Mouse (Mus musculus): ENCODE results near the gene Setd1b. TPM values are rescaled to one million over a fixed set of nuclear protein-coding genes. Genes with fewer than 3 reads are reported as not detected.
A peak's percentile ranks its signal among the peaks of the same experiment; 100 is the strongest.

Gene Setd1b
- total and polyA plus RNA-seq, 2 experiments from 2014 or later: 5.9 to 8.8 TPM

DNA sequence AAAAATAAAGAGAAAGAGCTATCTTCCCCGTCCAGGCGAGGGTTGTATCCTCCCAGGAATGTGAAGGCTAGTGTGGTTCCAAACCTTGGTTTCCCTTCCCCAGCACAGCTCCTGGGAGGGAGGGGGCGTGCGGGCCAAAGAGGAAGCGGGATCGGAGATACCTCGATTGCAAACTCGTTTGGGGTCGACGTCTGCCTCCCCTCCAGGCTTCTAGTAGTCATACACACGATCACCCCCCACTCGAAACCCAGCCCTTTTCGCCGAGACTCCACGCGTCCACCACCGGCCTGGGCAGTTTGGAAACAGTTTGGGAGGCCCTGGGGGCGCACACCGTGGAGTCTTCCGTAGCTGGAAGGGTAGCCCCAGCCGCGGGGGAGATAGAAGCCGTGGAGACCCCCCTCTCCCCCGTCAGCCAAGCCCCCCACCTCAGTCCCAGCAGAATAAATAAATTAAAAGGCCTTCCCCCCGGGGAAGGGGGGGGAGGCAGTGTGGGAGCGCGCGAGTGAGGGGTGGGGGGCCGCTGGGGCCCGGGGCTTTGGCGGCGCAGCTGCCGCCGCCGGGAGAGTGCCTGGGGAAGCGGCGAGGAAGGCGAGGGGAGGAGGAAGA lies 335 bp upstream of the Setd1b start:
- Histone ChIP-seq H3K4me2 (ENCODE audit: low read depth, low read length, poor library complexity, severe bottlenecking) (peak overlapping the region; percentile 99), H3K36me3 (ENCODE audit: insufficient read depth, low read length) (peaks cover 10% of the 10 kb centered on the region), H3K9ac (replicated peaks; ENCODE audit: low read length, poor library complexity, severe bottlenecking) (peak overlapping the region; percentile 97), H3K27ac (ENCODE audit: low read depth, low read length) (peak overlapping the region; percentile 99), H3K4me3 (ENCODE audit: low read depth, low read length) (peak overlapping the region; percentile 91), H3K4me1 (ENCODE audit: insufficient read depth, low read length) (peaks cover 14% of the 10 kb centered on the region; the same call in 1 of the 2 replicates), H3K27me3 (ENCODE audit: insufficient read depth, low read length) (no peaks in the 10 kb centered on the region), H3K9me3 (ENCODE audit: low read length) (no peaks in the 10 kb centered on the region)
- TF ChIP-seq CTCF (IDR thresholded peaks at IDR 0.05): no peak
- DNase-seq (ENCODE audit: low spot score) (peak; percentile 74), ATAC-seq (ENCODE audit: low FRiP score) (peak; percentile 35; the same call in 1 of the 2 replicates)
- WGBS: under 1% methylated on average over 29 of the region's 38 CpGs

DNA sequence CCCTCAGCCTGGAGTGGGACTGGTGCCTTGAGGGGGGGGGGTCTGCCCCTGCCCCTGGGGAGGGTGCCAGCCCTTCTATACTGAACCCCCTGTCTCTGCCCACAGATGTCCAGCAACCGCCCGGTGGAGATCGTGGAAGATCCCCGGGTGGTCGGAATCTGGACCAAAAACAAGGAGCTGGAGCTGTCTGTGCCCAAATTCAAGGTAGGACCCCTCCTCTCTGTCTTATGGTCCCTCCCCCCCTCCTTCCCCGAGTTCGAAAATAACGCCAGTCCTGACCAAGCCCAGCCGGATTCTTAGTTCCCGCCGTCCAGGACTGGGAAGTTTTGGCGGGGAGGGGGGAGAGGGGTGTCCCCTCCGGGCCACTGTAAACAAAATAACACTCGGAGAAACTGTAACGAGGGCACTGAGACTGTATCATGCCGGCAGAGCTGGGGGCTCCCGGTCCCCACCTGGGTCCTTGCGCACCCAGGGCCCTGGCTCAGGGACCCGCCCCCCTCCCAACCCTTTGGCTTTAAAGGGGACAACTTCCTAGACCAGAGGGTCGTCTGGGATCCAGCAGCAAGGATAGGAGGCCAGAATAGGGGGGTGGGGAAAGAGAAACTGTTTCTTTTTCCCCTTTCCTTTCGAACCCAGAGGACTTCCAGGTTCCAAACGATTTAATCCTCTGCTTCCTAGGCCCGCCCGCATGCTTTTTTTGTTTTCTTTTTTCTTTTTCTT lies 1.4 kb downstream of the Setd1b start:
- Histone ChIP-seq H3K36me3 (ENCODE audit: insufficient read depth, low read length) (peaks cover 28% of the 10 kb centered on the region), H3K9ac (replicated peaks; ENCODE audit: low read length, poor library complexity, severe bottlenecking) (peak overlapping the region; percentile 97), H3K27ac (ENCODE audit: low read depth, low read length) (peak overlapping the region; percentile 99), H3K4me2 (ENCODE audit: low read depth, low read length, poor library complexity, severe bottlenecking) (peak overlapping the region; percentile 99), H3K27me3 (ENCODE audit: insufficient read depth, low read length) (no peaks in the 10 kb centered on the region), H3K4me3 (ENCODE audit: low read depth, low read length) (peak overlapping the region; percentile 91), H3K9me3 (ENCODE audit: low read length) (no peaks in the 10 kb centered on the region), H3K4me1 (ENCODE audit: insufficient read depth, low read length) (peaks cover 14% of the 10 kb centered on the region; the same call in 1 of the 2 replicates)
- DNase-seq (ENCODE audit: low spot score) (peak; percentile 80), ATAC-seq (ENCODE audit: low FRiP score) (no peak)
- WGBS: under 1% methylated on average over 21 of the region's 24 CpGs
- no peak for TF ChIP-seq CTCF (IDR thresholded peaks at IDR 0.05)

DNA sequence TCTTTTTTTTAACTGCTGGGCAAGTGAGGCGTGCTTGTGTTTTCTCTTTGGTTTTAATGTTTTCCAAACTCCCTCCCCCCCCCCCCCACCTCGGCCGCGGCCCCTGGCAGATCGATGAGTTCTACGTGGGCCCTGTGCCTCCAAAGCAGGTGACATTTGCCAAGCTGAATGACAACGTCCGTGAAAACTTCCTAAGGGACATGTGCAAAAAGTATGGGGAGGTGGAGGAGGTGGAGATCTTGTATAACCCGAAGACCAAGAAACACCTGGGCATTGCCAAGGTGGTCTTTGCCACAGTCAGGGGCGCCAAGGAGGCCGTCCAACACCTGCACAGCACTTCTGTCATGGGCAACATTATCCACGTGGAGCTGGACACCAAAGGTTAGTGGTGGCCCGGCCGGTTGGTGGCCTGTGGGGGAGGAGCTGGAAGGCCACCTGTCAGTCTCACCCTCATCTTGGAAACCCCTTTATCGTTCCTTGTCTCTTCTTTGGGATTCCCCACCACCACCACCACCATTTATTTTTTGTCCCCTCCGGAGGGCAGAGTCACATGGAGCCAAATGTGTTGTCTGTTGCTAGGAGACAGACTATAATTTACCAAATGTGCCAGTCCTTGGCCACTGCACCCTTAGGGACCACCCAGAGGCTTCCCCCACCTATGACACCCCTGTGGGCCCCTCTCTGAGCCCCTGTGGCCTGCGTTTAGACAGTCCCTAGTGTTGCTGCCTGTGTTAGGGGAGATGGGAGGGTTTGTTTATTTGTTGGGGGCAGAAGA lies 2.2 kb downstream of the Setd1b start:
- H3K4me3 ChIP-seq (ENCODE audit: low read depth, low read length): peak overlapping the region; percentile 91
- peaks cover 33% of the 10 kb centered on the region for H3K36me3 ChIP-seq (ENCODE audit: insufficient read depth, low read length)
- H3K9me3 ChIP-seq (ENCODE audit: low read length): no peaks in the 10 kb centered on the region
- peaks cover 14% of the 10 kb centered on the region for H3K4me1 ChIP-seq (ENCODE audit: insufficient read depth, low read length)
- WGBS: 3% methylated on average over 17 of the region's 17 CpGs
- peak overlapping the region; percentile 99; the same call in 1 of the 2 replicates for H3K27ac ChIP-seq (ENCODE audit: low read depth, low read length)
- TF ChIP-seq CTCF (IDR thresholded peaks at IDR 0.05): no peak
- peak overlapping the region; percentile 97 for H3K9ac ChIP-seq (replicated peaks; ENCODE audit: low read length, poor library complexity, severe bottlenecking)
- peak overlapping the region; percentile 99 for H3K4me2 ChIP-seq (ENCODE audit: low read depth, low read length, poor library complexity, severe bottlenecking)
- DNase-seq (ENCODE audit: low spot score): no peak
- no peaks in the 10 kb centered on the region for H3K27me3 ChIP-seq (ENCODE audit: insufficient read depth, low read length)
- no peak for ATAC-seq (ENCODE audit: low FRiP score)

DNA sequence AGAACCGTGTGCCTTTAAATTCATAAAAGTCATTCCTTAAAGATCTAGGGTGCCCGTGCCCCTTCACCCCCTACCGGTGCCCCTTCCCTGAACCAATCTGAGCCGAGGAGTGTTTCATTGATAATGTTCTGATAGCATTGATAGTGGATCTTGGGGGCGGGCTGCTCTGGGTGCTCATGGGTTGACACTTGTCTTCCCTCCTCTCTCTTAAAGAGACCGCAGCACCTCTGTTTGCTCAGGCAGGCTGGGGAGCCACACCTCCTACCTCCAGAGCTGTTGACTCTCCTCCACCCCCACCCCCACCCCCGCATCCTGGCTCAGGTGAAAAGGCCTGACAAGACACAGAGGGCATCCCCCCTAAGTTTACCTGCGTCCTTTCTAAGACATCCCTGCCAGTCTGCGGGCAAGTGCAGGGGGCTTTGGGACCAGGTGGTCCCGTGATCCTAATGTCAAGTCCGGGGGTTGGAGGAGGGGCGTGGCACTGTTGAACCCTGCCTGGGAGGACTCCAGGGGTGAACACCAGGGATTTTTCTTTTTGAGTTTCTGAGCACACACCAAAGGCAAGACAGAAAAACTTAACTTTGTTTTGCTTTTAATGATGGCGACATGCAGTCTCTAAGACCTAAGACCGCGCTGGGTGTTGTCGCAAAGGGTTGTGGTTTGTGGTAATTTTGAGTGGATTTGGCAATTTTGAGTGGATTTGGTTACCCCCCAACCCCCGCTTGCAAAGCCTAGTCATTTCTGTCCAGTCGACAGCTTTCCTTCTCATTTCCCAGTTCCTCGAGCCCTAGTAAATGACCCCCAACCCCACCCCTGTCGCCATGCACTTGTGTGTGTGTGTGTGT lies 3.0 kb downstream of the Setd1b start:
- TF ChIP-seq CTCF (IDR thresholded peaks at IDR 0.05): no peak
- Histone ChIP-seq H3K27me3 (ENCODE audit: insufficient read depth, low read length) (no peaks in the 10 kb centered on the region), H3K4me2 (ENCODE audit: low read depth, low read length, poor library complexity, severe bottlenecking) (peak overlapping the region; percentile 99), H3K4me1 (ENCODE audit: insufficient read depth, low read length) (peaks cover 20% of the 10 kb centered on the region), H3K36me3 (ENCODE audit: insufficient read depth, low read length) (peaks cover 33% of the 10 kb centered on the region), H3K4me3 (ENCODE audit: low read depth, low read length) (peak overlapping the region; percentile 91), H3K27ac (ENCODE audit: low read depth, low read length) (peak overlapping the region; percentile 6; the same call in 1 of the 2 replicates), H3K9ac (replicated peaks; ENCODE audit: low read length, poor library complexity, severe bottlenecking) (peak overlapping the region; percentile 97), H3K9me3 (ENCODE audit: low read length) (no peaks in the 10 kb centered on the region)
- ATAC-seq (ENCODE audit: low FRiP score) (no peak), DNase-seq (ENCODE audit: low spot score) (no peak)
- 37% methylated on average over 20 of the region's 20 CpGs for WGBS

DNA sequence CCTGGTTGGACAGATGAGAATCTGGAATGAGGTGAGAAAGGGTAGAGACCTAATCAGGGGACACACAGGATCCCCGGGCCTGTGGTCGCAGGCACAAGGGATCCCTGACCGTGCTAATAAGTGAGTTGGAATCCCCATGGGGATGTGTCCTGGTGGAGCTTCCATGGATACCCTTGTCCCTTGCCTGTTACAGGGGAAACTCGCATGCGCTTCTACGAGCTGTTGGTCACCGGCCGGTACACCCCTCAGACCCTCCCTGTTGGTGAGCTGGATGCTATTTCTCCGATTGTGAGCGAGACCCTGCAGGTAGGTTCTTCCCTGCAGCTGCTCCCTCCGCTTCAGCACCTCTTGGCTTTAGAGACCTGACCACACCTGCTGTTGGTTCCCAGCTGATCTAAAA lies 4.4 kb downstream of the Setd1b start:
- no peak overlapping the region for H3K9ac ChIP-seq (replicated peaks; ENCODE audit: low read length, poor library complexity, severe bottlenecking)
- no peak overlapping the region for H3K4me2 ChIP-seq (ENCODE audit: low read depth, low read length, poor library complexity, severe bottlenecking)
- no peak for ATAC-seq (ENCODE audit: low FRiP score)
- no peak for TF ChIP-seq CTCF (IDR thresholded peaks at IDR 0.05)
- peaks cover 36% of the 10 kb centered on the region for H3K36me3 ChIP-seq (ENCODE audit: insufficient read depth, low read length)
- no peak overlapping the region for H3K4me3 ChIP-seq (ENCODE audit: low read depth, low read length)
- 85% methylated on average over 11 of the region's 11 CpGs for WGBS
- no peak for DNase-seq (ENCODE audit: low spot score)
- H3K9me3 ChIP-seq (ENCODE audit: low read length): no peaks in the 10 kb centered on the region
- no peak overlapping the region for H3K27ac ChIP-seq (ENCODE audit: low read depth, low read length)
- no peaks in the 10 kb centered on the region for H3K27me3 ChIP-seq (ENCODE audit: insufficient read depth, low read length)
- peaks cover 30% of the 10 kb centered on the region for H3K4me1 ChIP-seq (ENCODE audit: insufficient read depth, low read length)
